Mouse (Mus musculus): ENCODE results near the gene Rph3a. TPM values are rescaled to one million over a fixed set of nuclear protein-coding genes. Genes with fewer than 3 reads are reported as not detected.

The Rph3a gene
- polyA plus RNA-seq, 1 experiment from 2014 or later: 0.06 TPM

- Histone ChIP-seq H3K4me3 (replicated peaks; ENCODE audit: low read length) (no peak overlapping the region), H3K4me2 (ENCODE audit: low read depth, low read length) (no peak overlapping the region), H3K4me1 (ENCODE audit: control insufficient read depth, insufficient read depth, low read length) (no peaks in the 10 kb centered on the region), H3K9me3 (replicated peaks; ENCODE audit: control insufficient read depth, low read length) (no peaks in the 10 kb centered on the region), H3K36me3 (ENCODE audit: control insufficient read depth, insufficient read depth, low read length) (no peaks in the 10 kb centered on the region), H3K27me3 (ENCODE audit: control insufficient read depth, insufficient read depth, low read length) (no peaks in the 10 kb centered on the region), H3K9ac (ENCODE audit: low read length) (no peak overlapping the region), H3K27ac (ENCODE audit: low read length) (no peak overlapping the region)
- WGBS: 65% methylated on average over 4 of the region's 4 CpGs
- no peak for ATAC-seq (ENCODE audit: insufficient read depth, low FRiP score)
Measured at GRCm38 (mm10) chr5:120968134-120968532, 41.8 kb downstream of the Rph3a start.

- H3K4me2 ChIP-seq (ENCODE audit: low read depth, low read length): no peak overlapping the region
- H3K4me3 ChIP-seq (replicated peaks; ENCODE audit: low read length): no peak overlapping the region
- WGBS: 63% methylated on average over 13 of the region's 13 CpGs
- H3K36me3 ChIP-seq (ENCODE audit: control insufficient read depth, insufficient read depth, low read length): no peaks in the 10 kb centered on the region
- H3K9ac ChIP-seq (ENCODE audit: low read length): no peak overlapping the region
- H3K27me3 ChIP-seq (ENCODE audit: control insufficient read depth, insufficient read depth, low read length): no peaks in the 10 kb centered on the region
- no peaks in the 10 kb centered on the region for H3K9me3 ChIP-seq (replicated peaks; ENCODE audit: control insufficient read depth, low read length)
- H3K4me1 ChIP-seq (ENCODE audit: control insufficient read depth, insufficient read depth, low read length): no peaks in the 10 kb centered on the region
- H3K27ac ChIP-seq (ENCODE audit: low read length): no peak overlapping the region
- ATAC-seq (ENCODE audit: insufficient read depth, low FRiP score): no peak
Measured at GRCm38 (mm10) chr5:120967355-120968133, 42.3 kb downstream of the Rph3a start.

DNA sequence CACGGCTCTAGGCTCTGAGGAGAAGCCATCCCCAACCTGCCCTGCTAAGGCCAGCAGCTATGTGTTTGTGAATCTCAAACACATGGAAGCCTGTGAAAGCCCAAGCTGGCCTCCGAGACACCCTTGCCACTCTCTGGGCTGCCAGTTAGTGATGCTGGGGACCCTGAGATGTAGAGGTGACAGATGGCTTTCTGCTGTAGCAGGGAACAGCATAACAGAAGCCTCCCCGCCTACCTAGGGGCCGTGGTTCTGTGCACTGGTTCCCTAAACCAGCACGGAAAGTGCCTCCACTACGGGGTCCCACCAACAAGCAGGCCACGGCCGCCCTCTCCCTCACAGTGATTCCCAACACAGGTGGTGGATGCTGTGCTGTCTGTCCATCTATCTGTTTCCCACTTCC, 43.0 kb downstream of the Rph3a start:
- H3K4me1 ChIP-seq (ENCODE audit: control insufficient read depth, insufficient read depth, low read length): no peaks in the 10 kb centered on the region
- no peak overlapping the region for H3K9ac ChIP-seq (ENCODE audit: low read length)
- no peak overlapping the region for H3K4me3 ChIP-seq (replicated peaks; ENCODE audit: low read length)
- WGBS: 84% methylated on average over 8 of the region's 8 CpGs
- H3K36me3 ChIP-seq (ENCODE audit: control insufficient read depth, insufficient read depth, low read length): no peaks in the 10 kb centered on the region
- H3K4me2 ChIP-seq (ENCODE audit: low read depth, low read length): no peak overlapping the region
- no peak for ATAC-seq (ENCODE audit: insufficient read depth, low FRiP score)
- H3K9me3 ChIP-seq (replicated peaks; ENCODE audit: control insufficient read depth, low read length): no peaks in the 10 kb centered on the region
- no peaks in the 10 kb centered on the region for H3K27me3 ChIP-seq (ENCODE audit: control insufficient read depth, insufficient read depth, low read length)
- no peak overlapping the region for H3K27ac ChIP-seq (ENCODE audit: low read length)

DNA sequence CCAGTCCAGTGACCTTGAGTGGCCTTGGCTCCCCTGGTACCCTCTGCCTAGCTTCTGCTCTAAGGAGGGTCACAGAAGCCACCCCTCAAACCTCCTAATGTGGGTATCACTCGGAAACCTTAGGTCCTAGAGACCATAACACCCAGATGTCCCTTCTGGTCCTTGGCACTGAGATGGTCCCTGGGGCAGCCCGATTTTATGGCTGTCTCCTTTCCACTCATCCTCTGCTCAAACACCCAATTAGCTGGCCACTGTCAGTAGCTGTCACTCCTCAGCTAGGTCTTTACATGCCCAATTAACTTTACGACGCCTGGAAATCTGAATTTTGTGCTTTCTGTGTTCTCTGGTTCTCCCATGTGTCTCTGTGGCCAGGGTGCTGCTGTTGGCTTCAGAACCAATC, 43.7 kb downstream of the Rph3a start:
- no peak overlapping the region for H3K9ac ChIP-seq (ENCODE audit: low read length)
- H3K27me3 ChIP-seq (ENCODE audit: control insufficient read depth, insufficient read depth, low read length): no peaks in the 10 kb centered on the region
- H3K4me3 ChIP-seq (replicated peaks; ENCODE audit: low read length): no peak overlapping the region
- H3K27ac ChIP-seq (ENCODE audit: low read length): no peak overlapping the region
- no peak for ATAC-seq (ENCODE audit: insufficient read depth, low FRiP score)
- H3K4me1 ChIP-seq (ENCODE audit: control insufficient read depth, insufficient read depth, low read length): no peaks in the 10 kb centered on the region
- no peaks in the 10 kb centered on the region for H3K9me3 ChIP-seq (replicated peaks; ENCODE audit: control insufficient read depth, low read length)
- 83% methylated on average over 4 of the region's 4 CpGs for WGBS
- no peak overlapping the region for H3K4me2 ChIP-seq (ENCODE audit: low read depth, low read length)
- no peaks in the 10 kb centered on the region for H3K36me3 ChIP-seq (ENCODE audit: control insufficient read depth, insufficient read depth, low read length)

DNA sequence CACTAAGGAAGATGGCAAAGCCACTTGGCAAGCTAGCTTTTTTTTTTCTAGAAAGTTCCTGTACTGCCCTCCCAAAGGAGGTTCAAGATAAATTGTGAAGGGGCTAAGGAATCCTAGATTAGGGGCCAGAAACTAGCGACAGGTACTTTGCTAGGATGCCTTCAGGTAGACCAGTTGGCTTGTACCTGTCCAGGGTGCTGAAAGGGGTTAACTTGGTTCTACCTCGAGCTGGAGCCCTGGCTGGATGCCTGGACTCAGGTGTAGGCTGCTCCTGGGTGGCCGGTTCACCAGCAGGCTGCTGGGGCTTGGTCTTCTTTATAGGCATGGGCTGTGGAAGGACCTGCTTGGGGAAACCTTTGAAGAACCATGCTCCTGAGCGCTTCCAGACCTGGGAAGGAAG, 48.9 kb downstream of the Rph3a start:
- Histone ChIP-seq H3K9me3 (replicated peaks; ENCODE audit: control insufficient read depth, low read length) (no peaks in the 10 kb centered on the region), H3K4me2 (ENCODE audit: low read depth, low read length) (no peak overlapping the region), H3K9ac (ENCODE audit: low read length) (no peak overlapping the region), H3K27me3 (ENCODE audit: control insufficient read depth, insufficient read depth, low read length) (no peaks in the 10 kb centered on the region), H3K4me1 (ENCODE audit: control insufficient read depth, insufficient read depth, low read length) (no peaks in the 10 kb centered on the region), H3K4me3 (replicated peaks; ENCODE audit: low read length) (no peak overlapping the region), H3K36me3 (ENCODE audit: control insufficient read depth, insufficient read depth, low read length) (no peaks in the 10 kb centered on the region), H3K27ac (ENCODE audit: low read length) (no peak overlapping the region)
- WGBS: 46% methylated on average over 4 of the region's 4 CpGs
- no peak for ATAC-seq (ENCODE audit: insufficient read depth, low FRiP score)

DNA sequence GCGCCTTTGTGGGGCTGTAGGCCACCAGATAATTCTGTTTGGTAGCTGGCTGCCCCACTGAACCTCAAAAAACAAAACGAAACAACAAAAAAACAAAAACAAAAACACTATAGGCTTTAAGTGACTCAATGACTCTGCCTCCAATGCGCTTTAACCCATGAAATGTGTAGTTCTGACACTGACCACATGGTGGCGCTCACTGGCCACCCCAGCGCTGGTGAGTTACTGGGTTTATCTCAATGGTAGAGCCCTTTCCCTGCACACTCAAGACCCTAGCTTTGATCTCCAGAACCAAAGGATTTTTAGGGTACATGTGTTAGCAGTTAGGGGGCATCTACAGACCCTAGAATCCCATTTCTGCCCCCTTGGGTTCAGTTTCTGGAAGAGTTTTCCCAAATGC, 55.9 kb downstream of the Rph3a start:
- Histone ChIP-seq H3K4me1 (ENCODE audit: control insufficient read depth, insufficient read depth, low read length) (no peaks in the 10 kb centered on the region), H3K27ac (ENCODE audit: low read length) (no peak overlapping the region)
- WGBS: 21% methylated on average over 5 of the region's 5 CpGs

DNA sequence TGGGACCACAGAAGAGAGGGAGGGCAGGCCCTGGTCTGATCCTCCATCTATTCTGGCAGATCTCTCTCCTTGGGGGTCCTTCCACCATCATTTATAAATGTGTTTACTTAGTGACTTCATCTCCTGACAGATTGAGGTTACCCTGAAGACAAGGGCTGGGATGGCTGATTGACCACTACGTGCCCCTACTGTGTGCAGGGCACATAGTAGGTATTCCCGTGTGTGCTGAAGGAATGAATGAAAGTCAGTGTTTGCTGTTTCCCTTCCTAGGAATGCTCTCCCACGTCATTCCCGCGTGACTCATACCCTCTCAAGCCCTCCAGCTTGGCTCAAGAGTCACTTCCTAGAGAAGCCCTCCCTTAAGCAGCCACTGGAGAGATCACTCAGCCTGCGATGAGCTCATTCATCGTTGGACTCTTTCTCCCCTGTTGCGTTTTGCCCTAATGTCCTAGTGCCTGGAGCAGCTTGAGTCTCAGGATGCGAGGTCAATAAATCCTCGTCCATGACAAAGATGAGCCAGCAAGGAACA, 57.6 kb downstream of the Rph3a start:
- Histone ChIP-seq H3K9ac (ENCODE audit: low read length) (no peak overlapping the region), H3K27me3 (ENCODE audit: control insufficient read depth, insufficient read depth, low read length) (no peaks in the 10 kb centered on the region), H3K27ac (ENCODE audit: low read length) (no peak overlapping the region), H3K4me3 (replicated peaks; ENCODE audit: low read length) (no peak overlapping the region), H3K36me3 (ENCODE audit: control insufficient read depth, insufficient read depth, low read length) (no peaks in the 10 kb centered on the region), H3K4me1 (ENCODE audit: control insufficient read depth, insufficient read depth, low read length) (no peaks in the 10 kb centered on the region), H3K9me3 (replicated peaks; ENCODE audit: control insufficient read depth, low read length) (no peaks in the 10 kb centered on the region), H3K4me2 (ENCODE audit: low read depth, low read length) (no peak overlapping the region)
- 57% methylated on average over 10 of the region's 10 CpGs for WGBS
- ATAC-seq (ENCODE audit: insufficient read depth, low FRiP score): no peak

More for the DNA sequence above, 55.9 kb downstream of the Rph3a start:
- H3K27me3 ChIP-seq (ENCODE audit: control insufficient read depth, insufficient read depth, low read length): no peaks in the 10 kb centered on the region
- H3K9me3 ChIP-seq (replicated peaks; ENCODE audit: control insufficient read depth, low read length): no peaks in the 10 kb centered on the region
- H3K4me2 ChIP-seq (ENCODE audit: low read depth, low read length): no peak overlapping the region
- no peak overlapping the region for H3K4me3 ChIP-seq (replicated peaks; ENCODE audit: low read length)
- H3K36me3 ChIP-seq (ENCODE audit: control insufficient read depth, insufficient read depth, low read length): no peaks in the 10 kb centered on the region
- no peak overlapping the region for H3K9ac ChIP-seq (ENCODE audit: low read length)
- no peak for ATAC-seq (ENCODE audit: insufficient read depth, low FRiP score)

- Histone ChIP-seq H3K9ac (ENCODE audit: low read length) (no peak overlapping the region), H3K4me3 (replicated peaks; ENCODE audit: low read length) (no peak overlapping the region), H3K27me3 (ENCODE audit: control insufficient read depth, insufficient read depth, low read length) (no peaks in the 10 kb centered on the region), H3K27ac (ENCODE audit: low read length) (no peak overlapping the region), H3K4me1 (ENCODE audit: control insufficient read depth, insufficient read depth, low read length) (no peaks in the 10 kb centered on the region), H3K4me2 (ENCODE audit: low read depth, low read length) (no peak overlapping the region), H3K9me3 (replicated peaks; ENCODE audit: control insufficient read depth, low read length) (no peaks in the 10 kb centered on the region), H3K36me3 (ENCODE audit: control insufficient read depth, insufficient read depth, low read length) (no peaks in the 10 kb centered on the region)
- WGBS: 70% methylated on average over 10 of the region's 10 CpGs
- ATAC-seq (ENCODE audit: insufficient read depth, low FRiP score): no peak
Measured at GRCm38 (mm10) chr5:120942076-120942475, 67.8 kb downstream of the Rph3a start.

- ATAC-seq (ENCODE audit: insufficient read depth, low FRiP score): no peak
Measured at GRCm38 (mm10) chr5:120938586-120938985, 71.3 kb downstream of the Rph3a start.

More at GRCm38 (mm10) chr5:120938586-120938985, 71.3 kb downstream of the Rph3a start:
- Histone ChIP-seq H3K9me3 (replicated peaks; ENCODE audit: control insufficient read depth, low read length) (no peaks in the 10 kb centered on the region), H3K27ac (ENCODE audit: low read length) (no peak overlapping the region), H3K4me1 (ENCODE audit: control insufficient read depth, insufficient read depth, low read length) (no peaks in the 10 kb centered on the region), H3K4me2 (ENCODE audit: low read depth, low read length) (no peak overlapping the region), H3K9ac (ENCODE audit: low read length) (no peak overlapping the region), H3K4me3 (replicated peaks; ENCODE audit: low read length) (no peak overlapping the region), H3K36me3 (ENCODE audit: control insufficient read depth, insufficient read depth, low read length) (no peaks in the 10 kb centered on the region), H3K27me3 (ENCODE audit: control insufficient read depth, insufficient read depth, low read length) (no peaks in the 10 kb centered on the region)
- WGBS: 40% methylated on average over 8 of the region's 8 CpGs
